ENCODE assay signal across 16 mouse cellular contexts in the genomic region with DNA sequence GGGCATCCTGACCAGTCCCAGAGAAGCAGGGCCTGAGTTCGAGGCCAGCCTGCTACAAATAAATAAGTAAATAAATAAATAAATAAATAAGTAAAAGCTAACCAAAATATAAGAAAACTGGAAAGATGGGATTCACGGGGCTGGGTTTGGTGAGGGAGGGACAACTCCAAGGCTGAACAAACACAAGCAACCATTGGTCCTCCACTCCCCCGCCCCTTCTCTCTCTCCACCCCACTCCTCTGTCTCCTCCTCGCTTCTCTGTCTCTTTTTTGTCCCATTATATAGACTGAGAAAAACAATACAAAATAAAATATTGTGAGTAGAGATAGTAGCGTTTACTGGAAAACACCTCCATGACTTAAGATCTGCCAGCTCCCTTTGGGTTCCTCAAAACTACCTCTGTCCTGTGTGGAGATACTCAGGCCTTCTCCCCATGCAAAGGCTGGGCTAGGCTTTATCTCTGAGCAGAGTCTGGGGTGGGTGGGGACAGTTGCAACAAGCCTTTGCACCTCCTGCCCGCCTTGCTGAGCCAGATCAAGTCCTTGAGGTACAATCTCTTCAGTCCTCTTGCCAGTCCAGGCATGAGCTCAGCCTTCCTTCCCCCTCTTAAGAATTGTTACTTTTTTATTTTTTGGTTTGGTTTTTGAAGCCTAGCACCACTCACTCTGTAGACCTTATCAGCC. TPM values are rescaled to one million over a fixed set of nuclear protein-coding genes. Genes with fewer than 3 reads are reported as not detected.
DNase-seq lines count a peak whose midpoint lies in the region; ATAC-seq and TF ChIP-seq lines count a peak whose summit lies in the region.
"Had no signal": no experiment of that assay in that cellular context is flagged by ENCODE, and none has a peak within 500 bp of the region (broad histone marks: within the 10 kb centered on the region; RNA-seq: fewer than 3 reads in every experiment).

No protein-coding gene starts in this region.

- no peak overlapping the region for H3K4me3 ChIP-seq in embryonic facial prominence, embryonic 14.5 days (ENCODE audit: low read depth, low read length)
- no peak overlapping the region for H3K4me3 ChIP-seq in embryonic facial prominence, embryonic 10.5 days
- no peak overlapping the region; the same call in 1 of the 2 replicates for H3K4me3 ChIP-seq in G1E (ENCODE audit: low read depth, low read length)
- no peak overlapping the region for H3K4me3 ChIP-seq in liver, embryonic 16.5 days (ENCODE audit: low read depth, low read length)
- H3K4me3 ChIP-seq in forebrain, embryonic 11.5 days (ENCODE audit: low read depth, low read length): no peak overlapping the region
- H3K4me3 ChIP-seq: forebrain, embryonic 15.5 days; limb, embryonic 15.5 days; neural tube, embryonic 13.5 days had no signal

- no peak for DNase-seq in embryonic facial prominence, embryonic 14.5 days (ENCODE audit: low spot score)
- DNase-seq in embryonic facial prominence, embryonic 10.5 days (ENCODE audit: low spot score): no peak
- peak; percentile 69 for DNase-seq in G1E (ENCODE audit: low spot score)
- no peak for DNase-seq in cerebellum, postnatal 25 days
- DNase-seq in forebrain, embryonic 11.5 days (ENCODE audit: low spot score): no peak
- no peak for DNase-seq in adrenal gland, postnatal 4 days (ENCODE audit: low spot score in 2 of 2)
- DNase-seq: adrenal gland, adult 8-10 months; cerebellum, adult 11 months; gastrocnemius, postnatal 10 days; right cerebral cortex, adult 18-20 months had no signal

- TF ChIP-seq CTCF in G1E (IDR thresholded peaks at IDR 0.05; ENCODE audit: low read depth, low read length): no peak

- no peak for ATAC-seq in embryonic facial prominence, embryonic 14.5 days (ENCODE audit: low read depth)
- peak; percentile 57; the same call in 1 of the 2 replicates for ATAC-seq in G1E (ENCODE audit: extremely low read depth, insufficient number of reproducible peaks, low FRiP score, poor library complexity, severe bottlenecking)
- peak; percentile 17 to 22; a peak in 1 of 4 replicates for ATAC-seq in hematopoietic stem cell, adult 5-6 weeks (replicated peaks in 1 of 2; ENCODE audit: insufficient read depth in 1 of 2, low FRiP score in 2 of 2, low TSS enrichment in 1 of 2, low read depth in 1 of 2, poor library complexity in 2 of 2, severe bottlenecking in 2 of 2)
- ATAC-seq in liver, embryonic 16.5 days (ENCODE audit: low read depth): peak; percentile 95
- ATAC-seq in forebrain, embryonic 11.5 days (replicated peaks; ENCODE audit: low FRiP score): no peak
- ATAC-seq: forebrain, embryonic 15.5 days had no signal

- no peak overlapping the region for H3K27ac ChIP-seq in embryonic facial prominence, embryonic 14.5 days (replicated peaks; ENCODE audit: low read depth, low read length)
- no peak overlapping the region for H3K27ac ChIP-seq in embryonic facial prominence, embryonic 10.5 days (replicated peaks)
- peak overlapping the region; percentile 85 for H3K27ac ChIP-seq in liver, embryonic 16.5 days (ENCODE audit: low read length)
- H3K27ac ChIP-seq in forebrain, embryonic 11.5 days (ENCODE audit: low read depth, low read length): no peak overlapping the region
- H3K27ac ChIP-seq: forebrain, embryonic 15.5 days; limb, embryonic 15.5 days; neural tube, embryonic 13.5 days had no signal

- H3K9ac ChIP-seq in embryonic facial prominence, embryonic 14.5 days (ENCODE audit: low read depth, low read length): 0 out of 2 replicates have a peak overlapping the region, but pooled peaks have one; percentile 19
- H3K9ac ChIP-seq in liver, embryonic 16.5 days (ENCODE audit: low read depth, low read length): peak overlapping the region; percentile 29
- no peak overlapping the region for H3K9ac ChIP-seq in forebrain, embryonic 11.5 days (ENCODE audit: low read length)
- H3K9ac ChIP-seq: forebrain, embryonic 15.5 days; limb, embryonic 15.5 days; neural tube, embryonic 13.5 days had no signal

- no peak overlapping the region for H3K4me2 ChIP-seq in embryonic facial prominence, embryonic 14.5 days (ENCODE audit: low read depth, low read length)
- peak overlapping the region; percentile 41 for H3K4me2 ChIP-seq in liver, embryonic 16.5 days (ENCODE audit: low read depth, low read length)
- H3K4me2 ChIP-seq in forebrain, embryonic 11.5 days (ENCODE audit: low read depth, low read length, severe bottlenecking): no peak overlapping the region
- H3K4me2 ChIP-seq: forebrain, embryonic 15.5 days; limb, embryonic 15.5 days; neural tube, embryonic 13.5 days had no signal

- H3K27me3 ChIP-seq in embryonic facial prominence, embryonic 14.5 days (replicated peaks; ENCODE audit: control insufficient read depth, insufficient read depth, low read length): no peaks in the 10 kb centered on the region
- no peaks in the 10 kb centered on the region for H3K27me3 ChIP-seq in embryonic facial prominence, embryonic 10.5 days (replicated peaks; ENCODE audit: low read depth, poor library complexity, severe bottlenecking)
- H3K27me3 ChIP-seq in G1E (ENCODE audit: insufficient read depth, low read length): peaks cover 2% of the 10 kb centered on the region; the same call in 1 of the 2 replicates
- H3K27me3 ChIP-seq in liver, embryonic 16.5 days (ENCODE audit: control insufficient read depth, insufficient read depth, low read depth, low read length): no peaks in the 10 kb centered on the region
- no peaks in the 10 kb centered on the region for H3K27me3 ChIP-seq in forebrain, embryonic 11.5 days (ENCODE audit: control insufficient read depth, insufficient read depth, low read length)
- H3K27me3 ChIP-seq: forebrain, embryonic 15.5 days; limb, embryonic 15.5 days; neural tube, embryonic 13.5 days had no signal

- no peaks in the 10 kb centered on the region for H3K36me3 ChIP-seq in embryonic facial prominence, embryonic 14.5 days (ENCODE audit: control insufficient read depth, insufficient read depth, low read length)
- H3K36me3 ChIP-seq in embryonic facial prominence, embryonic 10.5 days (replicated peaks): no peaks in the 10 kb centered on the region
- H3K36me3 ChIP-seq in G1E (replicated peaks): no peaks in the 10 kb centered on the region
- no peaks in the 10 kb centered on the region for H3K36me3 ChIP-seq in liver, embryonic 16.5 days (ENCODE audit: control insufficient read depth, insufficient read depth)
- H3K36me3 ChIP-seq in forebrain, embryonic 11.5 days (ENCODE audit: control insufficient read depth, insufficient read depth, low read length): no peaks in the 10 kb centered on the region
- H3K36me3 ChIP-seq: forebrain, embryonic 15.5 days; limb, embryonic 15.5 days; neural tube, embryonic 13.5 days had no signal

- WGBS in embryonic facial prominence, embryonic 14.5 days: 61% methylated on average over 6 of the region's 6 CpGs
- WGBS in embryonic facial prominence, embryonic 10.5 days: 60% methylated on average over 6 of the region's 6 CpGs
- WGBS in liver, embryonic 16.5 days (ENCODE audit: insufficient replicate concordance): 36% methylated on average over 6 of the region's 6 CpGs
- 64% methylated on average over 6 of the region's 6 CpGs for WGBS in forebrain, embryonic 11.5 days

- H3K9me3 ChIP-seq in embryonic facial prominence, embryonic 14.5 days (ENCODE audit: control insufficient read depth, low read length): no peaks in the 10 kb centered on the region
- no peaks in the 10 kb centered on the region for H3K9me3 ChIP-seq in embryonic facial prominence, embryonic 10.5 days
- H3K9me3 ChIP-seq in G1E (replicated peaks): peaks cover 5% of the 10 kb centered on the region
- H3K9me3 ChIP-seq in liver, embryonic 16.5 days (replicated peaks; ENCODE audit: control insufficient read depth, low read length): no peaks in the 10 kb centered on the region
- no peaks in the 10 kb centered on the region for H3K9me3 ChIP-seq in forebrain, embryonic 11.5 days (ENCODE audit: control insufficient read depth, low read length)
- H3K9me3 ChIP-seq: forebrain, embryonic 15.5 days; limb, embryonic 15.5 days; neural tube, embryonic 13.5 days had no signal

- no peaks in the 10 kb centered on the region for H3K4me1 ChIP-seq in embryonic facial prominence, embryonic 14.5 days (ENCODE audit: control insufficient read depth, insufficient read depth, low read length)
- H3K4me1 ChIP-seq in embryonic facial prominence, embryonic 10.5 days: no peaks in the 10 kb centered on the region
- H3K4me1 ChIP-seq in G1E (ENCODE audit: insufficient read depth, low read depth, low read length): peaks cover 26% of the 10 kb centered on the region
- peaks cover 33% of the 10 kb centered on the region for H3K4me1 ChIP-seq in liver, embryonic 16.5 days (ENCODE audit: control insufficient read depth, low read depth, low read length)
- H3K4me1 ChIP-seq in forebrain, embryonic 11.5 days (replicated peaks; ENCODE audit: control insufficient read depth, insufficient read depth, low read length): no peaks in the 10 kb centered on the region
- H3K4me1 ChIP-seq: forebrain, embryonic 15.5 days; limb, embryonic 15.5 days; neural tube, embryonic 13.5 days had no signal

RNA-seq across cellular contexts. Expression of a gene that starts 5.4 kb away (rescaled TPM):
- 13.0 and 20.3 TPM in 2 replicates for polyA plus RNA-seq in embryonic facial prominence, embryonic 14.5 days (2014; fragmentation: Nextera tagmentation; extraction: Ambion mirVana)
- polyA plus RNA-seq in embryonic facial prominence, embryonic 10.5 days (2016; fragmentation: Nextera tagmentation; extraction: Ambion mirVana): 0.26 and 0.52 TPM in 2 replicates
- not detected in 2 replicates for total RNA-seq in G1E (2014; fragmentation: Nextera tagmentation)
- not detected in 2 replicates for total RNA-seq in G1E (2017)
- 0.07 and 0.09 TPM in 2 replicates for polyA plus RNA-seq in G1E (2012)
- 0.50 and 0.94 TPM in 2 replicates for total RNA-seq in hematopoietic stem cell, adult 5-6 weeks (2017)
- polyA plus RNA-seq in liver, embryonic 16.5 days (2015; fragmentation: Nextera tagmentation; extraction: Ambion mirVana): 0.54 and 1.2 TPM in 2 replicates
- 0.47 and 0.59 TPM in 2 replicates for polyA plus RNA-seq in forebrain, embryonic 11.5 days (2014; fragmentation: Nextera tagmentation; extraction: Ambion mirVana)
- total RNA-seq in adrenal gland, postnatal 4 days (2021): 10 to 100 TPM; 12.7 to 18.4 TPM
- total RNA-seq: midbrain, postnatal 0 days had no signal

RNA-seq across cellular contexts. Expression of a gene that starts 7.7 kb away (rescaled TPM):
- polyA plus RNA-seq in embryonic facial prominence, embryonic 14.5 days (2014; fragmentation: Nextera tagmentation; extraction: Ambion mirVana): 1,606 and 1,697 TPM in 2 replicates
- polyA plus RNA-seq in embryonic facial prominence, embryonic 10.5 days (2016; fragmentation: Nextera tagmentation; extraction: Ambion mirVana): 2,205 and 2,316 TPM in 2 replicates
- total RNA-seq in G1E (2014; fragmentation: Nextera tagmentation): 310 and 444 TPM in 2 replicates
- 228 and 347 TPM in 2 replicates for total RNA-seq in G1E (2017)
- 1,655 and 2,091 TPM in 2 replicates for polyA plus RNA-seq in G1E (2012)
- 154 and 289 TPM in 2 replicates for total RNA-seq in hematopoietic stem cell, adult 5-6 weeks (2017)
- polyA plus RNA-seq in liver, embryonic 16.5 days (2015; fragmentation: Nextera tagmentation; extraction: Ambion mirVana): 1,363 and 1,382 TPM in 2 replicates
- 1,775 and 1,994 TPM in 2 replicates for polyA plus RNA-seq in forebrain, embryonic 11.5 days (2014; fragmentation: Nextera tagmentation; extraction: Ambion mirVana)
- total RNA-seq in adrenal gland, postnatal 4 days (2021): 100 to 1,000 TPM; 668 to 717 TPM

RNA-seq across cellular contexts. Expression of a gene that starts 13.7 kb away (rescaled TPM):
- 0.13 TPM in 1 of 2 replicates, not detected in the other for polyA plus RNA-seq in embryonic facial prominence, embryonic 14.5 days (2014; fragmentation: Nextera tagmentation; extraction: Ambion mirVana)
- 0.11 and 0.17 TPM in 2 replicates for polyA plus RNA-seq in embryonic facial prominence, embryonic 10.5 days (2016; fragmentation: Nextera tagmentation; extraction: Ambion mirVana)
- total RNA-seq in G1E (2014; fragmentation: Nextera tagmentation): 1.7 and 1.8 TPM in 2 replicates
- 0.17 and 0.27 TPM in 2 replicates for total RNA-seq in G1E (2017)
- polyA plus RNA-seq in G1E (2012): 1.6 and 1.8 TPM in 2 replicates
- 0.15 TPM in 1 of 2 replicates, not detected in the other for total RNA-seq in hematopoietic stem cell, adult 5-6 weeks (2017)
- polyA plus RNA-seq in liver, embryonic 16.5 days (2015; fragmentation: Nextera tagmentation; extraction: Ambion mirVana): 0.08 TPM in 1 of 2 replicates, not detected in the other
- polyA plus RNA-seq in forebrain, embryonic 11.5 days (2014; fragmentation: Nextera tagmentation; extraction: Ambion mirVana): 0.15 and 0.16 TPM in 2 replicates
- total RNA-seq in adrenal gland, postnatal 4 days (2021): 1 to 10 TPM in 1 of 2 experiments, under 1 TPM in 1; 0.79 to 1.1 TPM
- polyA plus RNA-seq: limb, embryonic 15.5 days; midbrain, postnatal 0 days had no signal

RNA-seq across cellular contexts. Expression of a gene that starts 20.3 kb away (rescaled TPM):
- 102 and 111 TPM in 2 replicates for polyA plus RNA-seq in embryonic facial prominence, embryonic 14.5 days (2014; fragmentation: Nextera tagmentation; extraction: Ambion mirVana)
- polyA plus RNA-seq in embryonic facial prominence, embryonic 10.5 days (2016; fragmentation: Nextera tagmentation; extraction: Ambion mirVana): 181 and 184 TPM in 2 replicates
- total RNA-seq in G1E (2014; fragmentation: Nextera tagmentation) (122 and 192 TPM in 2 replicates), G1E (2017) (58.1 and 68.0 TPM in 2 replicates)
- 285 and 325 TPM in 2 replicates for polyA plus RNA-seq in G1E (2012)
- total RNA-seq in hematopoietic stem cell, adult 5-6 weeks (2017): 35.8 and 45.6 TPM in 2 replicates
- 61.4 and 64.7 TPM in 2 replicates for polyA plus RNA-seq in liver, embryonic 16.5 days (2015; fragmentation: Nextera tagmentation; extraction: Ambion mirVana)
- 160 and 163 TPM in 2 replicates for polyA plus RNA-seq in forebrain, embryonic 11.5 days (2014; fragmentation: Nextera tagmentation; extraction: Ambion mirVana)
- total RNA-seq in adrenal gland, postnatal 4 days (2021): 100 to 1,000 TPM in 1 of 2 experiments, 10 to 100 TPM in 1; 93.7 to 105 TPM

RNA-seq across cellular contexts. Expression of a gene that starts 20.7 kb away (rescaled TPM):
- 69.6 TPM in 2 replicates for polyA plus RNA-seq in embryonic facial prominence, embryonic 14.5 days (2014; fragmentation: Nextera tagmentation; extraction: Ambion mirVana)
- 114 and 127 TPM in 2 replicates for polyA plus RNA-seq in embryonic facial prominence, embryonic 10.5 days (2016; fragmentation: Nextera tagmentation; extraction: Ambion mirVana)
- total RNA-seq in G1E (2014; fragmentation: Nextera tagmentation) (142 and 172 TPM in 2 replicates), G1E (2017) (8.7 and 9.9 TPM in 2 replicates)
- polyA plus RNA-seq in G1E (2012): 652 and 920 TPM in 2 replicates
- 12.9 and 24.7 TPM in 2 replicates for total RNA-seq in hematopoietic stem cell, adult 5-6 weeks (2017)
- 23.4 and 30.1 TPM in 2 replicates for polyA plus RNA-seq in liver, embryonic 16.5 days (2015; fragmentation: Nextera tagmentation; extraction: Ambion mirVana)
- polyA plus RNA-seq in forebrain, embryonic 11.5 days (2014; fragmentation: Nextera tagmentation; extraction: Ambion mirVana): 116 and 119 TPM in 2 replicates
- total RNA-seq in adrenal gland, postnatal 4 days (2021): 10 to 100 TPM; 79.5 to 79.9 TPM

Comparison
In these comparisons a context has a peak if more than half of its experiments do, and no peak if none do; other contexts are left out.
1. ATAC-seq: peak in G1E (single experiment), hematopoietic stem cell, adult 5-6 weeks (2 of 2) and liver, embryonic 16.5 days (single experiment); none in embryonic facial prominence, embryonic 14.5 days (single experiment) and forebrain, embryonic 11.5 days (single experiment).